Mouse (Mus musculus) cerebellum, adult 2 months (tissue): ENCODE measurements around the gene Calcb. TPM values are rescaled to one million over a fixed set of nuclear protein-coding genes. Genes with fewer than 3 reads are reported as not detected.
A peak's percentile ranks its signal among the peaks of the same experiment; 100 is the strongest.
"Not testable (repeated sequence)": the region's sequence is repeated elsewhere in the genome, so short reads cannot be mapped to it uniquely, and the experiment has no call there.

Source experiments
- DNase-seq, 2 experiments: peaks; one replicate each; pipeline ENCODE4 v3.0.0; 2021
- H3K27ac ChIP-seq: fragments of 200-500 bp; 2 replicates; pipeline ENCODE4 v1.5.1; 2012; ENCODE audit warnings: low read length, control low read depth, inconsistent platforms; ENCODE audit not compliant: insufficient read depth
- H3K27me3 ChIP-seq: fragments of 200-500 bp; 2 replicates; pipeline ENCODE4 v1.6.1; 2012; ENCODE audit warnings: inconsistent platforms, mild to moderate bottlenecking, low read length, moderate library complexity; ENCODE audit not compliant: control insufficient read depth, insufficient read depth
- H3K4me1 ChIP-seq: fragments of 200-500 bp; 2 replicates; pipeline ENCODE4 v1.6.1; 2011; ENCODE audit warnings: low read length; ENCODE audit not compliant: control insufficient read depth, insufficient read depth
- H3K4me3 ChIP-seq: fragments of 200-500 bp; replicated peaks from 2 replicates; pipeline ENCODE3; 2011; ENCODE audit warnings: mild to moderate bottlenecking, low read depth, low read length, control low read depth; ENCODE audit not compliant: insufficient read depth
- CTCF ChIP-seq: fragments of 200-500 bp; IDR thresholded peaks from 2 replicates; pipeline ENCODE4 v1.5.1; 2011; ENCODE audit warnings: low read depth, mild to moderate bottlenecking, control low read depth, low read length, moderate library complexity, borderline replicate concordance; ENCODE audit not compliant: insufficient read depth
- POLR2A ChIP-seq: fragments of 200-500 bp; IDR thresholded peaks from 2 replicates; pipeline ENCODE4 v1.6.1; 2011; ENCODE audit warnings: low read length, control low read depth, borderline replicate concordance; ENCODE audit not compliant: insufficient read depth
- WGBS: fragments of 180-500 bp; shearing (Covaris S2); methylation state at CpG from one replicate; pipeline ENCODE4 v1.1.7; 2018; 5-methylcytosine and 5-hydroxymethylcytosine counted together
- polyA plus RNA-seq: library from polyadenylated mRNA; depleted of rRNA; stranded (reverse); fragments of >200 nt; gene quantifications from 2 replicates; pipeline ENCODE4 v1.2.3, GENCODE M21; 2012

Gene Calcb
- polyA plus RNA-seq, 1 experiment = 4.5 TPM

- no peak overlapping the region for H3K4me3 ChIP-seq
- TF ChIP-seq CTCF = peak; percentile 27; the same call in 1 of the 2 replicates
- TF ChIP-seq POLR2A = no peak
- H3K4me1 ChIP-seq = no peaks in the 10 kb centered on the region
- peak; percentile 11 to 13 for DNase-seq
- H3K27ac ChIP-seq = no peak overlapping the region
- H3K27me3 ChIP-seq = no peaks in the 10 kb centered on the region
- 5% methylated on average over 17 of the region's 17 CpGs for WGBS
Measured at GRCm38 (mm10) chr7:114719381-114720131, 1.1 kb downstream of the Calcb start.

- not testable (repeated sequence) for H3K27ac ChIP-seq, DNase-seq, H3K27me3 ChIP-seq, H3K4me1 ChIP-seq, H3K4me3 ChIP-seq
- 68% methylated on average over 4 of the region's 4 CpGs for WGBS
Measured at GRCm38 (mm10) chr7:114729696-114730095, 11.3 kb downstream of the Calcb start.

DNA sequence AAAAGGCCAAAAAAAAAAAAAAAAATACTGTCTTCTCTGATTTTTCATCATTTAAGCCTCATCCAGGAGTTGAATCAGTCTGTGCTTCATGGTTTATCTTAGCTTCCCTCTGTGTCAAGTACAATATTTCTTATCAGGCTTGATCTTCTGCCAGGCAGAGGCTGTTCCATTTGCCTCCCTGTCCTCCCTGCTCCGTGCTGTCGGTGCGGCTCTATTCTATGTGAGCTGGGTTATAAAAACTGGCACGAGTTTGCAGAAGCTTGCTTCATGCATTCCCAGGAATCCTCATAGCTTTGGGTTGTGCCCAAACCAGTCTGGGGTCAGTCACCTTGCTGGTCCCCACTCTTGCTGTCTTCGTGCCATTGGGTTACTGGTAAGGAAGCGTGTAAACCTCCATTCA, 12.7 kb downstream of the Calcb start:
- DNase-seq = no peak
- Histone ChIP-seq H3K4me3 (no peak overlapping the region), H3K4me1 (no peaks in the 10 kb centered on the region), H3K27ac (no peak overlapping the region), H3K27me3 (no peaks in the 10 kb centered on the region)
- TF ChIP-seq CTCF = no peak
- TF ChIP-seq POLR2A = no peak
- 75% methylated on average over 6 of the region's 6 CpGs for WGBS

- H3K27me3 ChIP-seq, H3K4me1 ChIP-seq, DNase-seq, H3K4me3 ChIP-seq, H3K27ac ChIP-seq: not testable (repeated sequence)
- TF ChIP-seq CTCF = peak; percentile 15; the same call in 1 of the 2 replicates
- 51% methylated on average over 4 of the region's 4 CpGs for WGBS
Measured at GRCm38 (mm10) chr7:114731700-114732099, 13.3 kb downstream of the Calcb start.

GRCm38 (mm10) chr7:114736256-114736655, 17.8 kb downstream of the Calcb start:
- no peaks in the 10 kb centered on the region for H3K4me1 ChIP-seq
- H3K27me3 ChIP-seq = no peaks in the 10 kb centered on the region
- no peak overlapping the region for H3K27ac ChIP-seq
- 63% methylated on average over 5 of the region's 5 CpGs for WGBS
- no peak for DNase-seq
- TF ChIP-seq POLR2A = no peak
- no peak for TF ChIP-seq CTCF
- H3K4me3 ChIP-seq = no peak overlapping the region

GRCm38 (mm10) chr7:114738166-114738565, 19.7 kb downstream of the Calcb start:
- no peaks in the 10 kb centered on the region for H3K4me1 ChIP-seq
- no peak overlapping the region for H3K4me3 ChIP-seq
- no peak for TF ChIP-seq POLR2A
- TF ChIP-seq CTCF = no peak
- no peak overlapping the region for H3K27ac ChIP-seq
- DNase-seq = no peak
- no peaks in the 10 kb centered on the region for H3K27me3 ChIP-seq

- DNase-seq = no peak
- no peak overlapping the region for H3K27ac ChIP-seq
- H3K27me3 ChIP-seq = no peaks in the 10 kb centered on the region
- WGBS = 52% methylated on average over 6 of the region's 6 CpGs
- no peaks in the 10 kb centered on the region for H3K4me1 ChIP-seq
- no peak overlapping the region for H3K4me3 ChIP-seq
- TF ChIP-seq POLR2A = no peak
- TF ChIP-seq CTCF = no peak
Measured at GRCm38 (mm10) chr7:114740360-114741165, 22.1 kb downstream of the Calcb start.
